Mouse (Mus musculus): Measurements from ENCODE around the gene Tdrd3. TPM values are rescaled to one million over a fixed set of nuclear protein-coding genes. Genes with fewer than 3 reads are reported as not detected.

Tdrd3 gene
- 71.3 TPM for polyA plus RNA-seq (2014; fragmentation: Illumina TruSeq; extraction: RNeasy Lipid Tissue Mini Kit (QIAGEN cat#74804))

GRCm38 (mm10) chr14:87415808-87416721, at the start of gene Tdrd3:
Tdrd3 (plus strand) TSS chr14:87416639.

